ENCODE assay signal across 8 mouse cellular contexts in genomic region chr5:54113284-54113683, GRCm38 (mm10).
DNase-seq lines count a peak whose midpoint lies in the region; ATAC-seq and TF ChIP-seq lines count a peak whose summit lies in the region.

No protein-coding gene starts in this region.

- no peak; the same call in 1 of the 2 replicates for ATAC-seq in kidney, embryonic 16.5 days (ENCODE audit: low FRiP score, low TSS enrichment)
- 0 out of 2 replicates have a peak, but pooled peaks have one; percentile 64 for ATAC-seq in forebrain, embryonic 15.5 days (replicated peaks)
- no peak for ATAC-seq in stomach, postnatal 0 days (ENCODE audit: low FRiP score, low TSS enrichment)

- 20% methylated on average over 3 of the region's 3 CpGs for WGBS in kidney, adult 2 months
- 26% methylated on average over 3 of the region's 3 CpGs for WGBS in kidney, embryonic 16.5 days
- 27% methylated on average over 3 of the region's 3 CpGs for WGBS in forebrain, embryonic 15.5 days
- 27% methylated on average over 3 of the region's 3 CpGs for WGBS in stomach, postnatal 0 days

- H3K9ac ChIP-seq in kidney, embryonic 16.5 days (replicated peaks; ENCODE audit: low read length): no peak overlapping the region
- H3K9ac ChIP-seq in ES-E14 (ENCODE audit: insufficient read depth, low read depth, low read length, poor library complexity, severe bottlenecking): no peak overlapping the region
- H3K9ac ChIP-seq in forebrain, embryonic 15.5 days (replicated peaks): no peak overlapping the region
- H3K9ac ChIP-seq in stomach, postnatal 0 days (ENCODE audit: low read length): no peak overlapping the region

- in situ Hi-C loops in ES-E14 (cut with MboI; ENCODE audit: low sequenced_read_pairs in 2 of 2, unreplicated experiment in 2 of 2): loop anchor here (10.0 to 25.0 kb wide), 3 partner anchors 238 to 801 kb away; no protein-coding TSS in a partner anchor

- peaks cover 3% of the 10 kb centered on the region for H3K36me3 ChIP-seq in kidney, adult 2 months (ENCODE audit: control insufficient read depth, insufficient read depth, low read length)
- H3K36me3 ChIP-seq in kidney, embryonic 16.5 days (ENCODE audit: insufficient read depth, low read length): peaks cover 11% of the 10 kb centered on the region
- H3K36me3 ChIP-seq in ES-E14 (ENCODE audit: control insufficient read depth, insufficient read depth, low read length, poor library complexity, severe bottlenecking): peaks cover 4% of the 10 kb centered on the region; the same call in 1 of the 2 replicates
- peaks cover 7% of the 10 kb centered on the region; the same call in 1 of the 2 replicates for H3K36me3 ChIP-seq in forebrain, embryonic 15.5 days
- H3K36me3 ChIP-seq in stomach, postnatal 0 days (ENCODE audit: control insufficient read depth, insufficient read depth, low read length): peaks cover 11% of the 10 kb centered on the region; the same call in 1 of the 2 replicates

- no peak overlapping the region for H3K4me2 ChIP-seq in kidney, embryonic 16.5 days (replicated peaks; ENCODE audit: low read depth, low read length)
- no peak overlapping the region for H3K4me2 ChIP-seq in forebrain, embryonic 15.5 days (replicated peaks)
- no peak overlapping the region for H3K4me2 ChIP-seq in stomach, postnatal 0 days (replicated peaks; ENCODE audit: low read depth)

- H3K27me3 ChIP-seq in kidney, adult 2 months (replicated peaks; ENCODE audit: control insufficient read depth, insufficient read depth, low read length): no peaks in the 10 kb centered on the region
- H3K27me3 ChIP-seq in kidney, embryonic 16.5 days (ENCODE audit: insufficient read depth, low read length): no peaks in the 10 kb centered on the region
- no peaks in the 10 kb centered on the region for H3K27me3 ChIP-seq in forebrain, embryonic 15.5 days
- H3K27me3 ChIP-seq in stomach, postnatal 0 days (ENCODE audit: control insufficient read depth, insufficient read depth, low read length): no peaks in the 10 kb centered on the region

- TF ChIP-seq EP300 in stomach, postnatal 0 days (optimal IDR thresholded peaks at IDR 0.05): no peak

- H3K27ac ChIP-seq in kidney, adult 2 months (ENCODE audit: insufficient read depth, low read depth, low read length): no peak overlapping the region
- no peak overlapping the region for H3K27ac ChIP-seq in kidney, embryonic 16.5 days (ENCODE audit: low read length)
- H3K27ac ChIP-seq in ES-E14 (ENCODE audit: insufficient read depth, low read depth, low read length, poor library complexity, severe bottlenecking): no peak overlapping the region
- H3K27ac ChIP-seq in forebrain, embryonic 15.5 days (replicated peaks): no peak overlapping the region
- H3K27ac ChIP-seq in stomach, postnatal 0 days (replicated peaks): no peak overlapping the region

- TF ChIP-seq POLR2A in kidney, adult 2 months (IDR thresholded peaks at IDR 0.05; ENCODE audit: low read depth, low read length): no peak

- no peaks in the 10 kb centered on the region for H3K9me3 ChIP-seq in kidney, embryonic 16.5 days (ENCODE audit: low read length)
- no peaks in the 10 kb centered on the region for H3K9me3 ChIP-seq in ES-E14 (ENCODE audit: control insufficient read depth, insufficient read depth, low read depth, low read length)
- no peaks in the 10 kb centered on the region for H3K9me3 ChIP-seq in forebrain, embryonic 15.5 days
- no peaks in the 10 kb centered on the region for H3K9me3 ChIP-seq in stomach, postnatal 0 days (ENCODE audit: control insufficient read depth, low read length)

- H3K4me1 ChIP-seq in kidney, adult 2 months (ENCODE audit: control insufficient read depth, insufficient read depth, low read length): no peaks in the 10 kb centered on the region
- peaks cover 3% of the 10 kb centered on the region; the same call in 1 of the 2 replicates for H3K4me1 ChIP-seq in kidney, embryonic 16.5 days (ENCODE audit: insufficient read depth, low read length)
- H3K4me1 ChIP-seq in ES-E14 (ENCODE audit: control insufficient read depth in 2 of 2, insufficient read depth in 2 of 2, low read length in 2 of 2, poor library complexity in 1 of 2): no peaks in the 10 kb centered on the region
- H3K4me1 ChIP-seq in forebrain, embryonic 15.5 days: no peaks in the 10 kb centered on the region; the same call in 1 of the 2 replicates
- no peaks in the 10 kb centered on the region for H3K4me1 ChIP-seq in stomach, postnatal 0 days (replicated peaks; ENCODE audit: control insufficient read depth, insufficient read depth)

- DNase-seq in kidney, adult 2 months: peak; percentile 71
- DNase-seq in ES-E14 (ENCODE audit: low read depth, low spot score): peak; percentile 21
- peak; percentile 43 for DNase-seq in c-Kit-positive CD71-negative TER-119-negative erythroid progenitor cells, embryonic 14.5 days (ENCODE audit: low read depth)
- DNase-seq in kidney, postnatal 14 days: peak; percentile 71
- peak; percentile 77 for DNase-seq in lung, postnatal 14 days
- peak; percentile 68 for DNase-seq in stomach, postnatal 0 days (ENCODE audit: low spot score)

- peak; percentile 69 for TF ChIP-seq CTCF in kidney, adult 2 months (conservative IDR thresholded peaks at IDR 0.05; ENCODE audit: insufficient read depth, insufficient read length, low read depth, low read length)
- peak; percentile 93 for TF ChIP-seq CTCF in stomach, postnatal 0 days (IDR thresholded peaks at IDR 0.05; ENCODE audit: low read depth)

- H3K4me3 ChIP-seq in kidney, adult 2 months (ENCODE audit: insufficient read depth, low read depth, low read length): no peak overlapping the region
- no peak overlapping the region for H3K4me3 ChIP-seq in kidney, embryonic 16.5 days (ENCODE audit: low read length)
- no peak overlapping the region for H3K4me3 ChIP-seq in ES-E14 (ENCODE audit: insufficient read depth in 1 of 2, low read depth in 1 of 2, low read length in 2 of 2, poor library complexity in 1 of 2, severe bottlenecking in 1 of 2)
- H3K4me3 ChIP-seq in forebrain, embryonic 15.5 days: no peak overlapping the region
- no peak overlapping the region for H3K4me3 ChIP-seq in stomach, postnatal 0 days (ENCODE audit: low read depth, low read length)

TF ChIP-seq in ES-E14, 5 proteins besides CTCF, POLR2A, EP300 and RAD21:
- no peak for TF ChIP-seq HCFC1 (IDR thresholded peaks at IDR 0.05; ENCODE audit: borderline replicate concordance, insufficient read depth, low read length)
- peak; percentile 65; the same call in 1 of the 2 replicates for TF ChIP-seq ZC3H11A (IDR thresholded peaks at IDR 0.05; ENCODE audit: borderline replicate concordance, low read depth, low read length)

Comparison
In these comparisons a context has a peak if more than half of its experiments do, and no peak if none do; other contexts are left out.
1. DNase-seq: peak in every context shown above with its lines; median percentile 77 in lung, postnatal 14 days; 71 in kidney, adult 2 months; 71 in kidney, postnatal 14 days; 68 in stomach, postnatal 0 days; 43 in c-Kit-positive CD71-negative TER-119-negative erythroid progenitor cells, embryonic 14.5 days; 21 in ES-E14.